Mouse (Mus musculus): ENCODE results near the gene Atxn2.
A peak's percentile ranks its signal among the peaks of the same experiment; 100 is the strongest.
"Not testable (repeated sequence)": the region's sequence is repeated elsewhere in the genome, so short reads cannot be mapped to it uniquely, and the experiment has no call there.

Gene Atxn2

GRCm38 (mm10) chr5:121710851-121711173 is 325 bp upstream of the Atxn2 start:
- DNase-seq (ENCODE audit: low spot score in 2 of 2), result no peak

- no peak for DNase-seq (ENCODE audit: low spot score in 2 of 2)
Observed at GRCm38 (mm10) chr5:121711928-121712231, 743 bp downstream of the Atxn2 start.

GRCm38 (mm10) chr5:121712232-121712933 is 1.2 kb downstream of the Atxn2 start:
- peak; percentile 52 to 54 for DNase-seq (ENCODE audit: low spot score in 2 of 2)

DNA sequence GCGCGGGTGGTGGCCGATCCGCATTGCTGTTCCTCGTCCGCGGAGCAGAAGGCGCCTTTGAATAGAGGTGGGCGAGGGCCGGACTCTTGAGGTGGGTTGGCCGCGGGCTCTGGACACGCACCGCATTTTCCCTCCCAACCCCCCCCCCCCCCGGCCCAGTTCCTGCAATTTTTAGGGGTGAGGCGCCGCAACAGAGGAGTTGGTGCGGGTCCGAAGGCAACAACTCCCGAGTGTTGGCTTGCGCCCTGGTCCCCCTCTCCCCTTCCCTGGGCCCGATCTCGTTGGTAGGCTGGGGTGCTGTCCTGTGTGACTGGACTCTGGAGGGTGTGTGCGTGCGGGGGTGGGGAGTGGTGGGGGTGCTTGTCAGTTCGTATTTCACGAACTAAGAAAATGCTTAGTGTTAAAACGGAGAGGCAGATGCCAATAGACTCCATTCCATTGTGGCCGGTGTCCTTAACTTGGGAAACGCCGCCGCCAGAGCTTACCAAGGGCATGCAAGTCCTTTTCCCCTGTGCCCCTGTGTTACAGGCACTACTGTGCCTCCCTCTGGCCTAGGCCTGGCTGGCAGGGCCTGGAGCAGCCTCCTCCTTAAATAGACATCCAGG is 1.9 kb downstream of the Atxn2 start:
- DNase-seq (ENCODE audit: low spot score in 2 of 2), result peak in 1 of 2 experiments; percentile 29

- no peak for DNase-seq (ENCODE audit: low spot score in 2 of 2)
Observed at GRCm38 (mm10) chr5:121714331-121714730, 3.2 kb downstream of the Atxn2 start.

DNA sequence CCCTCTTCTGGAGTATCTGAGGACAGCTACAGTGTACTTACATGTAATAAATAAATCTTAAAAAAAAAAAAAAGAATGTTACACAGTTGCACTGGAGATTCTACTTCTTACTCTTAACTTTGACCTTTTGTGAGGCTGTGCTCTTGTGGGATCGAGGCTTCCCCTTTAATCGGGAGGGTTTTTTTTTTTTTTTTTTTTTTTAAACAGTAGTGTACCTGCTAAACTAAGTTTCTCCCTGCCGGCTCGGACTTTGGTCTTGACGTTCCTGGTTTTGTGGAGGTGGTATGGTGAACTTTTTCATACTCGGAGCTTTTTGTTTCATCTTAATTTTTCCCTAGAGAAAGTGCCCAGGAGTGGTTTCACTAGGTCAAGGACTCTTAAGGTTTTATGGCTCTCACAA is 3.8 kb downstream of the Atxn2 start:
- DNase-seq (ENCODE audit: low spot score in 2 of 2), result no peak

DNA sequence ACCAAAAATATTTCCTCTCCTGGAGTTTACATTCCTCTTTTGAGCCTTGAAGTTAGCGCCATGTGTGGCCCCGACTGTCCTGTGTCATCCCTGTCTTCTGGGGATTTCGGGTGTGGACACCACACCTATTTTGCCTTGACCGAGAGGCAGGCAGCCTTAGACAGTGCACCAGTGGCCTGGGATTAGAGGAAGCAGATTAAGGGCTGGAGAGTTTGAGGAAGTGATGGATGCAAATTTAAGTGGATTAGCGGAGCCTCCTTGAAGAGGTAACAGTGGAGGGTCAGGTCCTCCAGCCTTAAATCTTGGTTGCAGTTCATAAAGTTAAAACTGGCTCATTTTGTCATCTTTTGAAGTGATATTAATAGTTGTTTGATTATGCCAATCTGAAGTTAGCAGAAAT is 7.3 kb downstream of the Atxn2 start:
- DNase-seq (ENCODE audit: low spot score in 2 of 2), result no peak

DNA sequence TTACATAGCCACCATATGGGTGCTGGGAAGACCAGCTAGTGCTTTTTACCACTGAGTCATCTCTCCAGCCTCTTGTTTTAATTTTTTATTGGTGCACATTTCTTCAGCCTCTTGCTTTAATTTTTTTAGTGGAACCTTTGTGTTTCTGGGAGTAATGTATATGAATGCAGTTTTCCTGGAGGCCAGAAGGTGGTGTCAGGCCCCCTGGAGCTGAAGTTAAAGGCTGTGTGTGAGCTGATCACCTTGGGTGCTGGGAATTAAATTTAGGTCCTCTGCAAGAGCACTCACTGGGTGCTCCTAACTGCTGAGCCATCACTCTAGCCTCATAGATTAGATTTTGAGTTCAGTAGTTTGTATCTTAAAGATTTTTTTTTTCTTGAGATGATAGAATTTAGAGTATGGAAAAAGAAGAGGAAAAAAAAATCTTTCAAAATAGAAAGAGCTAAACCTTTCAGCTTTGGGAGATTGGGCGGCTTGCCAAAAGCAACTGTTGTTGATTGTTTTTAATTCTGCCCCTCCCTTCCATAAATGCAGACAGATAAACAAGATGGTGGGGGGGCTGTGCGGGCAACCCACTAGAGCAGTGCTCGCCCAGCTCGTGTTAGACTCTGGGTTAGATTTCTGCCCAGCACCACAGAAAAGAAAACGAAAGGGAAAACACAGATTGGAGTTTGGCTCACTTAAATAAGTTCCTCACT is 9.9 kb downstream of the Atxn2 start:
- DNase-seq (ENCODE audit: low spot score in 2 of 2), result no peak

DNA sequence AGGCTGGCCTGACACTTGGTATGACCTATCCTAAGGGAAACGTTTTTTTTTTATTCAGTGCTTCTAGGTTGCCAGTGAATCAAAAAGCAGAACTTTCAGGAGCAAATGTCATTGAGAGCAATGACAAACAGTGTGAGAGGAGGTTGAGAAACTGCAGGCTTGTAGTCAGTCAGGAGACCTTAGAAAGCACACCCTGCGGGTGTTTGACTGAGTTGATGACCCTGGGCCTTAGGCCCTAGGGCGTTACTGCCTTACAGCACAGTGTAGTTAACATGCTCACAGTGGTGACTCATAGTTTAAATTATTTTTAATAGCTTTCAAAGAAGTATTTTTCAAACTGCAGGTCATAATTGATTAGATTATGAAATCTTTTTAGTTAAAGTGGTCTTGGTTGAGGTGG is 10.7 kb downstream of the Atxn2 start:
- no peak for DNase-seq (ENCODE audit: low spot score in 2 of 2)

DNA sequence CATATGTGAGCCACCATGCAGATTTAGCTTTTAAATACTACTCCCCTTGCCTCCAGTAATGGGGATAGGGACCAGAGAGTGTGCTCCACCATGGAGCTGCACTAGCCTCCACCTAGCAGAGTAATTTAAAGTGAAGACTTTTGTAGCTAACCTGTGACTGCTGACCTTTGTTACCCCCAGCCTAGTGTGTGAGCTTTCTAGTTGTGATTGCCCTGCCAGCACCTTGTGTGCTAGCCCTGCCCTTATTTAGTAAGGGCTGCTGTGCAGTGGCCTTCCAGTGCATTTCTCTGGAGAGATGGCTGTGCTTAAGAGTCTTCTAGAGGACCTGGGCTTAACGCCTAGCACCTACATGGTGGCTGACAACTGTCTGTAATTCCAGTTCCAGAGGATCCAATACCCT is 13.5 kb downstream of the Atxn2 start:
- DNase-seq (ENCODE audit: low spot score in 2 of 2), result no peak

GRCm38 (mm10) chr5:121730057-121730456 is 18.9 kb downstream of the Atxn2 start:
- DNase-seq (ENCODE audit: low spot score in 2 of 2), result no peak

DNA sequence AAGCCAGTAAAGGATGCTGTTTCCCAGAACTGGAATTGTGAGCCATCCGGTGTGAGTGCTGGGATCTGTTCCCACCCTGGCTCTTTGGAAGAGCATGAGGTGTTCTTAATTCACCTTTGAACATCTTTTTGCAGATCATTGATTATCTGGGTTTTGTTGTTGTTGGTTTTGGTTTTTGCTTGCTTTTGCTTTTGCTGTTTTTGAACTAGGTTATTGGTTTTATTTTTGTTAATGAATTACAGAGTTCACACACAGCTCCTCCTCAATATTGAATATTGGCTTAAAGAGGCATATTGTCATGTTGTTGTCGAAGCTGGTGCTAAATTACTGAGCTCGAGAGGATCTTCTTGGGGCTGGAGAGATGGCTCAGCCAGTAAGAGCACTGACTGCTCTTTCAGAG is 25.5 kb downstream of the Atxn2 start:
- DNase-seq (ENCODE audit: low spot score in 2 of 2), result no peak

GRCm38 (mm10) chr5:121738162-121738561 is 27.0 kb downstream of the Atxn2 start:
- not testable (repeated sequence) for DNase-seq (ENCODE audit: low spot score in 2 of 2)

DNA sequence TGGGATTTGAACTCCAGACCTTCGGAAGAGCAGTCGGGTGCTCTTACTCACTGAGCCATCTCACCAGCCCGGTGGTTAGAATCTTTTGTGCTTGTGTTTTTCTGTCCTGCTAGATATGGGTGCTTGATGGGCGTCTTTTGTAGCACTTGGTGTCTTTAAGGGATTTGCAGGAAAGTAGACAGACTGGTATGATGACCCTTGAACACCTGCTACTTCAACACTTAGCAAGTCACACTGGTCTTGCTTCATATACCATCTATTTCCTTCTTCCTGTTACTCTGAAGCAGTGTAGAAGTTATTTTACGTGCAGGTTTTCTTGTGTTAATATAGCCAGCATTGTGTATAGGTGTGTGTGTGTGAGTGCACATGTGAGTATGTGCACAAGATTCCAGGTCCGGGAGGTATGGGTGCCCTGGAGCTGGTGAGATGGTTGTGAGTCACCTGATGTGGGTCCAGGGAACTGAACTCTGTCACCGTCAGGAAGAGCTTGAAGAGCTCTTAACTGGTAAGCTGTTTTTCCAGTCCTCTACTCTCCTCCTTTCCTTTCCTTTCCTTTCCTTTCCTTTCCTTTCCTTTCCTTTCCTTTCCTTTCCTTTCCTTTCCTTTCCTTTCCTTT is 27.5 kb downstream of the Atxn2 start:
- DNase-seq (ENCODE audit: low spot score in 2 of 2), result no peak

DNA sequence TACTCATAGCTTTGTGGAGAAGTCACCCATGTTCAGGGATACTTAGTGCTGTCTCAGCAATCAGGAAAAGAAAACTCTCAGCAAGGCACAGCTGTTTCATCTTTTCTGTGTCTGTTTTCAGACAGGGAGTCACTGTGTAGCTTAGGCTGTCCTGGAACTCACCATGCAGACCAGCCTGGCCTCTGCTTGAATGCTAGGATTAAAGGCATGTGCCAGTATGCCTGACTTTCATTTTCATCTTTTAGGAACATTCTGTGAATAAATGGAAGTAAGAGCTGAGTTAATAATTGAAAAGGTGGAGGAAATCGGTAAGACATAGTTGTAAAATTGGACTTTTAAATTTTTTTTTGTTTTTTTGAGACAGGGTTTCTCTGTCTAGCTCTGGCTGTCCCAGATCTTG is 29.4 kb downstream of the Atxn2 start:
- DNase-seq (ENCODE audit: low spot score in 2 of 2), result no peak

GRCm38 (mm10) chr5:121742915-121743314 is 31.8 kb downstream of the Atxn2 start:
- DNase-seq (ENCODE audit: low spot score in 2 of 2), result no peak

DNA sequence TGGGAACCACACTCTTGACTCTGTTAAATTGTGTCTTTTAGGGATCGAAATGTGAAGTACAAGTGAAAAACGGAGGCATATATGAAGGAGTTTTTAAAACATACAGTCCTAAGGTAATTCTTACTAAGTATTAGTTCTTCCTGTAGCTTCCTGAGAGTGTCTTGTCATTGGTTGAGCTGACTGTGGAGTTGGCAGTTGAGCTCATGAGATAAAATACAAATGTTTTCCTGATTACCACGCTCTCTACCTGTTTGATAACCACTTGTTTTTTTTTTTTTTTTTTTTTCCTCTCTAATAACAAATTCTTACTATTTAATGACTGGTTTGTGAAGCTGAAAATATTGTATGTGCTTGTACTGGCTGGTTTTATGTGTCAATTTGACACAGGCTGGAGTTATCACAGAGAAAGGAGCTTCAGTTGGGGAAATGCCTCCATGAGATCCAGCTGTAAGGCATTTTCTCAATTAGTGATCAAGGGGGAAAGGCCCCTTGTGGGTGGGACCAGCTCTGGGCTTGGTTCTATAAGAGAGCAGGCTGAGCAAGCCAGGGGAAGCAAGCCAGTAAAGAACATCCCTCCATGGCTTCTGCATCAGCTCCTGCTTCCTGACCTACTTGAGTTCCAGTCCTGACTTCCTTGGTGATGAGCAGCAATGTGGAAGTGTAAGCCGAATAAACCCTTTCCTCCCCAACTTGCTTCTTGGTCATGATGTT is 36.9 kb downstream of the Atxn2 start:
- DNase-seq (ENCODE audit: low spot score in 2 of 2), result not testable (repeated sequence)

- DNase-seq (ENCODE audit: low spot score in 2 of 2), result no peak
Observed at GRCm38 (mm10) chr5:121749633-121750032, 38.5 kb downstream of the Atxn2 start.

DNA sequence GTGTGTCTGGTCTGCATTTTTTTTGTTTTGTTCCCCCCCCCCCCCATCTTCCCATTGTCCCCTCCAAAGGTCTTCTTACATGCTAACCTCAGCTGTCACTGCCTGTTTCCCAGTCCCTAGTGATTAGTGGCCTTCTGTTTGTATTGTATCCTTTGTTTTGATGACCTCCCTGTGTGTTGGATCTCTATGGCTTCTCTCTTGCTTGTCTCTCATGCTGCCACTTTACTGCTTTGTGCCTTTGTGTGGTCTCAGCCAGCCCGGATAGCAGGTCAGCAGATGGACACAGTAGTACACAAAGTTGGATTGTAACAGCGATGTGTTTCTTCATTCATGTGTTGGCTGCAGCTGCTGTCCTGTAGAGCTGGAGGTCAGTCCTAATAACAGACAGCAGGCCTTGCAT is 46.8 kb downstream of the Atxn2 start:
- DNase-seq (ENCODE audit: low spot score in 2 of 2), result no peak

- no peak for DNase-seq (ENCODE audit: low spot score in 2 of 2)
Observed at GRCm38 (mm10) chr5:121758341-121758740, 47.2 kb downstream of the Atxn2 start.

- DNase-seq (ENCODE audit: low spot score in 2 of 2), result no peak
Observed at GRCm38 (mm10) chr5:121759921-121760320, 48.8 kb downstream of the Atxn2 start.

- no peak for DNase-seq (ENCODE audit: low spot score in 2 of 2)
Observed at GRCm38 (mm10) chr5:121761459-121761858, 50.3 kb downstream of the Atxn2 start.
